Mouse (Mus musculus): ENCODE data around the gene Atg10.

- TF ChIP-seq CTCF (IDR thresholded peaks at IDR 0.05; ENCODE audit: low read depth) (no peak), EP300 (IDR thresholded peaks at IDR 0.05; ENCODE audit: low read depth) (no peak)
Measured at GRCm38 (mm10) chr13:91090861-91091730, 132.7 kb downstream of the Atg10 start.
